Mouse (Mus musculus) urinary bladder, postnatal 25 days (tissue): ENCODE measurements around the gene Trib2.

Experiments used
- DNase-seq: peaks from one replicate; pipeline ENCODE4 v3.0.0; 2022; ENCODE audit warnings: low spot score

Gene Trib2

DNA sequence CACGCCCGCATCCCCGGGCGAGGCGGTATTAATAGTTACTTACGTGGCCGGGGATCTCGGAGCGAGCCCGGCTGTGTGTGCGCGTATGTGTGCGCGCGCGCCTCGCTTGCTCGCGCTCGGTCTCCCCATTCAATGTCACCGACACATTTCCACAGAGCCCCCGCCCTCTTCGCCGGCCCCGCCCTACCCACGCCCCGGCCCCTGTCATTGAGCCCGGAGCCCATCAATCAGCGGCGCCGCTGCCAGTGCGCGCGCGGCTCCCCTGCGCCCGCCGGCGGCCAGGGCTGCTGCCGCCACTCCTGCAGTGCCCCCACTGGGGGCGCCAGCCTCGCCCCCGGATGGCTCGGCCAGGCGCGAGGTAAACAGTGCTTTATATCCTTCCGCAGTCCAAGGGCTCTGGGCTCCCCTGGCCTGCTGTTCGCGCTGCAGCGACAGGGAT lies at the start of gene Trib2:
Trib2 (minus strand) TSS at position 183 of the 439 bp plus-strand sequence.
- peak; percentile 62 for DNase-seq

GRCm38 (mm10) chr12:15858005-15858404 lies 41.3 kb upstream of the Trib2 start:
- DNase-seq: no peak

- no peak for DNase-seq
Observed at GRCm38 (mm10) chr12:15855891-15856290, 39.2 kb upstream of the Trib2 start.

DNA sequence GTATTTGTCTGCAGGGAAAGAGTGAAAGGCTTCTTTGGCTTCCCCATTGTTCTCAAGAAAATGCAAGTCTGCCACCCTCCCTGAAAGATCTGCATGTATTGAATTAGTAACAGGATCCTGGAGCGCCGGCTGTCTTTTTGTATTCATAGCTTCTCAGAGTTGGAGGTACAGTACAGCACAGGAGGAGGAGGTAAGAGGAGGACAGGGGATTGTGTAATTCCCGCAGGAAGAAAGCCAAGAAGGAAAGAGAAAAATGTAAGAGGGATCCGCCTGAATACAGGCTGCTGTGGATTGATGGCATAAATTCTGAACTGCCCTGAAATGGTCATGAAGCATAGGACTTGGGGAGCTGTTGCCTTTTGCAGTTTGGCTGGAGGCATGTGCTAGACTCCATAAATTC lies 36.1 kb upstream of the Trib2 start:
- no peak for DNase-seq

- no peak for DNase-seq
Observed at GRCm38 (mm10) chr12:15852031-15852430, 35.3 kb upstream of the Trib2 start.

DNA sequence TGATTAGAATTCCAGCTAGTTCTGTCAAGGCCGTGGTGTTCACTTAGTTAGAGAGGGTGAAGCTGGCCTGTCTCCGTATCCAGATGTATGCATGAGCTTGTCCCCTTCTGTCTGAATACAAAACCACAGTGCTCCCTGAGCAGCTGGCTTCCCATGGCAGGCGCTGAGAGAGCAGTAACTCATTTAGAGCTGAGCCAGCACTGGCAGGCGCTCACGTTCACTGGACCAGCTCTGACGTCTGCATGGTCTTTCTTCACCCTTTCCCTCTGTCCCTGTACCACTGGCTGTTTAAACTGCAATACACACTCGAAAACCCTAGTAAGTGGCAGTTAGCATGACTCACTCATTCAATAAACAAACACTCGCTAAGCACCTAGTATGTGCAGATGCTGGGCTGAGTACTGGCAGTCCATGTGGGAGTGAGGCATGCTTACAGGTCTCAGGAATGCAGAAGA lies 33.7 kb upstream of the Trib2 start:
- DNase-seq: no peak

- peak; percentile 21 for DNase-seq
Observed at GRCm38 (mm10) chr12:15849861-15850294, 33.2 kb upstream of the Trib2 start.

DNA sequence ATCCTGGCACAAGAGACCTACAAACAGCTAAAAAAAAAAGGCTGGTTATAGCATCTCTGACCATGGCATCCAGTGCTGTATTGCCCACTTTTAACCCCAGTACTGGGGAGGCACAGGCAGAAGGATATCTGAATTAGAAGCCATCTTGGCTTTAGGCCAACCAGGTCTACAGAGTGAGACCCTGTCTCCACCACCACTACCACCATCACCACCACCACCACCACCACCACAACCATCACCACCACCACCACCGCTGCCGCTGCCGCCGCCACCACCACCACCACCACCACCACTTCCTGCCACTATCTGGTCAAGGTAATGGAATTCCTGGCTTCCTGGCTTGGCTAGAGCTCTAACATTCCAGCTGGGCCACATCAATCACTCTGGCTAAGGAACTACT lies 31.7 kb upstream of the Trib2 start:
- DNase-seq: no peak

GRCm38 (mm10) chr12:15844701-15845100 lies 28.0 kb upstream of the Trib2 start:
- no peak for DNase-seq

DNA sequence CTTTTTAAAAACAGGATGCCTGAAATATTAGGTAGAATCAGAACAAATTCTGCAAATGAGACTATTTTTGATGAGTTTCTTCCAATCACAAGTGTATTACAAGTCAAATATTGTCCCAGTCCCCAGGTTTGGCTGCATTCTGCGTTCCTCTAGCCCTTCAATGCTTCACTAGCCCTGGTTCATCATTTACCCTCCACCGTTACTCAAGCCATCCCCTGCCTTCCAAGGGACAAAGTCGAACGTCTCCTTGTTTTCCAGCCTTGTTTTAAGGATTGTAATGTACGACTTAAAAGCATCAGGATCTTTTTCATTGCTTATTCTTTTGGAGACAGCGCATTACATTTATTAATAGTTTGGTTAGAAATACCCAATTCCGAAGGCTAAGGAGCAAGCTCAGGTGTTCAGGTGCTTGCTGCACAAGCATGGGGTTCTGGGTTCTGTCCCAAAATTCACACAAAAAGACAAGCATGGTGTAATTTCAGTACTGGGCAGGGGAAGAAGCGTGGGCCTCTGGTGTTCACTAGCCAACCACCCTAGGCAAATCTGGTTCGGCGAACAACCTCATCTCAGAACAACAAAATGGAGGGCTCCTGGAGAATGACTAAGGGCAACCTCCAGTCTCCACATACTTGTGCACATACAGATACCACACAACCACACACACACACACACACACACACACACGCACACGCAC lies 24.3 kb upstream of the Trib2 start:
- DNase-seq: no peak

- DNase-seq: no peak
Observed at GRCm38 (mm10) chr12:15838201-15838600, 21.5 kb upstream of the Trib2 start.

DNA sequence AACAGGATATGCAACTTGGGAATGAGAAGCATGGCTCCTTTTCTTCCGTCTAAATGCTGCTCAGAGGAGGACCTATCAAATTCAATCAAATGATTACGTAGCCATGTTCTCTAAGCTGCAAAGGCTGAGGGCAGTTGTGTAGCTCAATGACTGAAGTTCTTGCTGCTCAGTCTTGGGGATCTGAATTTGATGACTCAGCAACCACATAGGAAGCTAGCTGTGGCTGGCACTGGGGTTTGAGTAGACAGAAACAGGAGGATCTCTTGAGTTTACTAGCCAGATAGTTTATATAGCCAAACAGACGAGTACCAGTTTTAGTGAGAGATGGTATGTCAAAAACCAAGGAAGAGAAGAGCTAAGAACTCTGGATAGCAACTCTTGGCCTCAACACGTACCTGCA lies 20.8 kb upstream of the Trib2 start:
- DNase-seq: no peak

DNA sequence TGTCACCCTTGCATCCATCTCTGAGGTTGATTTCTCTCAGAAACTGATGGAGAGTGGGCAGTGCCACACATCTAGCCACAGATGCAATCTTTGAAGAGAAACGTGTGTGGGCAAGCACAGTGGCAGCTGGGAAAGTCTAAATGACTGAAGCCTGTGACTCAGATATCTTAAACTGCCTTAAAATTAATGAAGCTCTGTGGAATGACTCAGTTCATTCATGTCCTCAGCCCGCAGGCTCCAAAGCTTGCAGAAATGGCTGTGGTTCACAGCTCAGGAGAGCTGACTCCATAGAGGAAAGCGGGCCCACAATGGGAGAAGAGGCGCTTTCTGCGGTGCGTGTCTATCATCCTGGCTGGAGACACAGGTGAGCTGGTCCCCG lies 15.9 kb upstream of the Trib2 start:
- DNase-seq: no peak

DNA sequence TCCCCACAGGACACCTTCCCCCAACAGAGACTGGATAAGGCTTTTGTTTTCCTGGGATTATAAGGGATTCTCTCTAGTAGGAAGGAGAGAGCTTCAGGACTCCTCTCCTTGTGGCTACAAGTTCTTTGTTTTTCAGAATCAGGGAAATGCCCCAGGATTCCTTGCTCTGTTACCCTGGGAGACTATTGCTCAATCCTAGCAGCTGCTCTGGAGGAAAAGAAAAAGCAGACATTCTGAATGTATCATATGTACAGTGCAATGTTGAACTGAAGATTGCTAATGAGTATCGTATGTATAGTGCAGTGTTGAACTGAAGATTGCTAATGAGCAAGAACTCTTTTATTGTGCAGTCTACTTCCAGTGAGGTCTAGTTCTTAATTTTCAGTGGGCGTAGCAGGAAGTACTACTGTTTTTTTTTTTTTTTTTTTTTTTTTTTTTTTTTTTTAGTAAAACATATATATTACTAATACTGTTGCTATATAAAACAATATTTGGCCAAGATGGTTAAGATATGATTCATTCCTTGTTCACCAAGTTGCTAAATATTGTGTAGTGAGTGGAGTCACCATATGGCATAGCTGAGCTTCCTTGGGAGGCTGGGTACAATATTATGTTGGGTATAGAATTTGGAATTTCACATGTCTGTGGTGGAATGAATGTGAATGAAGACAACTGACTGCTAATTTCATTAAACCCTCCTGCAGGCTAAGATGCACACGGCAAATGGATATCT lies 15.4 kb upstream of the Trib2 start:
- DNase-seq: no peak

DNA sequence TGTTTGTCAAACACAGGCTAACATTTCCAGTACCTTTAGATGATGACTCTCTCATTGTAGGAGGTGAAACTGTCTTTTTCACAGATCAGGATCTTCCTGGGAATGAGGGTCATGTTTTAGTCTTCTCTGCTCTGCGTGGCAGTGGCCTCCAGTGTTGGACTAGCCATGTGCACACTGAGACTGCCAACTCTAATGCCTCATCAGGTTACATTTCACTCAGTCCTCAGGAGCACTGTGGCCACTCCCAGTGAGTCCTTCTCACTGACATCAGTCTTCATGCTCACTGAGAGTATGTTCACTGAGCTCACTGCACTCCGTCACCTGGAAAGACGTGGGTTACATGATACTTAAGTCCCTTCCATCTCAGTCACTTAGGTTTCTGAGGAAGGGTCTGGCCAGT lies 14.0 kb upstream of the Trib2 start:
- no peak for DNase-seq

DNA sequence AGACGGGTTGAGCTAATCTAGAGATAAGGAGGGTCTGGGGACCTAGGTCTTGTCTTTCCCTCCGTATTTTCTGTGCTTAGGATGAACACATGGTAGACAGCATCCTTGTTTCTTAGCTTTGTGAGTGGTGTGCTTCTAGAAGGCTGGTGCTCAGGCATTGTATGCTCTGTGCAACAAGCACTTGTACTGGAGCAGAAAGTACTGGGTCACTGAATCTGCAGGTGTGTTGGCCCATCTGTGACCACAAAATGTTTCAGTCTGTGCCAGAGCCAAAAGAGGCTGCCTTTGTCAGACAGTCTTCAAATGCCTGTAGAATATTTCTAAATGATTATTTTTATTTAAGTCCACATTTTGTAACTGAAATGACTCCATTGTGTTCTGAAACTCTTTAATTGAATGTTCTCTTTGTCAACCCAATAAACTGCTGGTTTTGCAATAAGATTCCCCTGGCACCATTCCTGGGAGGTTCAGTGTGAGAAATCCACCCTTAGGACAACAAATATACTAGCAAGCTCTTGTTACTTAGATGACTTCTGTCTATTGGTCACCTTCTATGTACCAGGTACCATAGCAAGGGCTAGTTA lies 12.2 kb upstream of the Trib2 start:
- DNase-seq: no peak

DNA sequence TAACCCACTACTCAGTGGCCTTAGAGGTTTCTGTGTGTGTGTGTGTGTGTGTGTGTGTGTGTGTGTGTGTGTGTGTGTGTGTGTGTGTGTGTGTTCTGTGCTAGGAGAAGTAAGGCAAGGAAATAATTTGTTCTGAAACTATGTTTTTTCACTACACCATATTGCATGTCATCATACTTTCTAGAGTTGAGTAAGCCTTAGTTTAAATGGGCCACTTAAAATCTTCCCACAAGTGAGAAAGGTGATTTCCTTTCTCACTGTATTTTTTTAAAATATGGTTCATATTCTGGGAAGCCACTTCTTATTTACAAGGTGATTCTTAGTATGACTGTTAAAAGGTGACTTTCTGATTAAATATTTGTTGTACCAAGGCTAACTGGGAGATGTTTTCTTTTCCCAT lies 4.3 kb upstream of the Trib2 start:
- no peak for DNase-seq

DNA sequence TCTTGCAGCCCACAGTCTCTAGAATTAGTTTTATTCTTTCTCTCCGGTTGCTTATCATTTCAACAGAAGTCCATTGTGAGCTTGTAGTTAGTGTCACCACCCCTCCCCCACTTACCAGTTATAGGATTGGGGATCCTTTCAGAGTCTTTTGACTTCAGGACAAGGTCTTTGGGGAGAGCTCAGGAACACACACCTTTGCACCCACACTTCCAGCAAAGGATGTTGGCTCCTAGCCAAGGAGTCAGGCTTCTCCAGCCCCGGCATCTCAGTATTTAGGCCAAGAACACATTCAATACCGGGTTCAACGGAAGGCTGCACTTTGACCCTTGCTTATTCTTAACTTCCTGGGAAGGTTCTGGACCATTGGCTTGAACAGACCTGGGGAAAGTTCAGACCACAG lies 643 bp upstream of the Trib2 start:
- no peak for DNase-seq

DNA sequence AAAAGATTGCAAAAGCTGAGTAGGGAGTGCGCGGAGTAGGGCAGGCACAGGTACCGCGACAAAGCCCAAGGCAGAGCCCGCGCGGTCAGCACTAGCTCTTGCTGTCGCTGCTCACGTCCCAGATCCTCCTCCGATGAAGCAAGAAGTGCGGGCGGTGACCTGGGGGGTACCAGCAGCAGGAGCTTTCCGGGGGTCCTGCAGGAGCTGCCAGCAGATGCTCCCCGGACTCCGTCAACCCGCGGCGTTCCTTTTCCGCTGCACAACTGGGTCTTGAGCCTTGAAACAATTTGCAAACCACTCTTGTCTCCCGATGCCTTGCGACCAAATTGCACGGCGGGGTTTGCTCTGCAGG lies 492 bp downstream of the Trib2 start:
- DNase-seq: peak; percentile 23

- DNase-seq: peak; percentile 36
Observed at GRCm38 (mm10) chr12:15815576-15816253, 1.0 kb downstream of the Trib2 start.

- DNase-seq: peak; percentile 19
Observed at GRCm38 (mm10) chr12:15815170-15815575, 1.5 kb downstream of the Trib2 start.

DNA sequence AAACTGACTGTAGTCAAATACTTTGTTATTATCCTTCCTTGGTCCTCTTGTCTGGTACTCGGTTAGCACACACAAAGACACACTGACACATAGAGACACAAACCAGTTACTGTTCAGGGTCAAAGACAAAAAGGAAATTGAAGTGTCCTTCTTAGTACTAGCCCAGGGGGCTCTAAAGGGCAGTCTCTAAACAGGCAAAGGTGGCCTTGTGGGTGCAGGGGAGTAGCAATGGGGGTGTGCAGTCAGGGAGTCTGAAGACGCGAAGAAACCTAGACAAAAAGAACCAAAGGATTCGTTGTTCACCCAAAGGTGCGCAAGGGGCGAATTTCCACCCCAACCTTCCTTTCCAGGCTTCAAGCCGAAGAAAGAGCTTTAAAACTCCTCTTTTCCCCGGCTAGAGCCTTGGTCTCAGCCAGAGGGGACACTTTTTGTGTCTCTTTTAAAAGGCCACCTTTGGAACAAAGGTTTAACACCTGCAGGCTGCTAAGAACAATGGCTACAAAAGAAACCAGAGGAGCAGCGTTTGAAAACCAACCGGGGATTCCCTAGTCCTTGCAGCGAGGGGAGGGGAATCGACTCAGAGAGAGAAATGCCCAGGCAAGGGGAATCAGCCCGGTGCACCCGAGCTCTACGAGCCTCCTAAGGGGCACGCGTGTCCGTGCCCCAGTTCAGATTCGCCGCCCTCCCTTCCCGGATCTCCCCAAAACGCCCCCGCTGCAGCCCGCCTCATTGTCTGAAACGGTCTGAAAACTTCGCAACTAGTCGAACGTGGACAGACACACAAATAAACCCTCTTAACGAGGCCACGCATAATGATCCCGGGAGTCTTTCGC lies 2.3 kb downstream of the Trib2 start:
- no peak for DNase-seq
